Mouse (Mus musculus) cerebellum, adult 2 months (tissue): ENCODE measurements around the gene Rreb1.

Experiments used
- CTCF ChIP-seq: fragments of 200-500 bp; IDR thresholded peaks from 2 replicates; pipeline ENCODE4 v1.5.1; 2011; ENCODE audit warnings: low read depth, mild to moderate bottlenecking, control low read depth, low read length, moderate library complexity, borderline replicate concordance; ENCODE audit not compliant: insufficient read depth
- POLR2A ChIP-seq: fragments of 200-500 bp; IDR thresholded peaks from 2 replicates; pipeline ENCODE4 v1.6.1; 2011; ENCODE audit warnings: low read length, control low read depth, borderline replicate concordance; ENCODE audit not compliant: insufficient read depth

DNA sequence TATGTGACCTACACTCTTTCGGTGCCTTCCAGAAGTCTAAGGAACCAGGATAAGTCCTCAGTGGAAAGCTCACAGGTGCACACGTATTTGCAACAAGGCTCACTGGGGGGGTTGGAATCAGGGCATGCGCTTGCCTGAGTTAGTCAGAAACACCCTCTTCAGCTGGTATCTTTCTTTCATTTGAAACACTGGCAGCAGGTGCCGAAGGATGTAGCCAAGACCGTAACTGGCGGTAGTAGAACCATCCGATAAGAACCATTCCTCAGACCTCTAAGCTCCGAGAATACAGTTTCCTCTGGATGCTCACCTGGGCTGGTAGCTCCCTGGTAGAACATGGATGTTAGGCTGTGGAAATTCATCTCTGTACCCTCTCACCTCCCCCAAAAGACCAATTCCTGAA, 20.6 kb downstream of the Rreb1 start:
- TF ChIP-seq CTCF = no peak
- TF ChIP-seq POLR2A = no peak
